Mouse (Mus musculus): Measurements from ENCODE around the gene Popdc2.
A peak's percentile ranks its signal among the peaks of the same experiment; 100 is the strongest.

The Popdc2 gene

GRCm38 (mm10) chr16:38378591-38378990, 16.6 kb downstream of the Popdc2 start:
- DNase-seq = no peak

DNA sequence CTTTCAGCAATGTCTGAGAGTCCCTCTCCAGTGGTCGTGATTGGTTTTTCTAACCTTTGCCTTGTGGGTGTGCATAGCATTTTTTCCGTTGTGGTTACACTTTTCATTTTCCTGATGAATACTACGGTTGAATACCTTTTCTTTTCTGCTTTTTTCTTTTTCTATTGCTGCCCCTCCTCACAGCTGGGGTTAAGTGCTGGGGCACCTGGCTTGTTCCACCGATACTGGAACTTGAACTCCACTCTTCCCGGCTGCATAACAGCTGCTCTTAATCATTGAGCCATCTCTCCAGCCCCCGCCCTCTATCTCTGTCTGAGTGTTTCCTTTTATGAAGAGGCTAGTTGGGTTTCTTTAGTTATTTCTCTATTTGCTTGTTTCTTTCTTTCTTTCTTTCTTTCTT, 17.1 kb downstream of the Popdc2 start:
- DNase-seq = no peak

- no peak for DNase-seq
Measured at GRCm38 (mm10) chr16:38379493-38379892, 17.5 kb downstream of the Popdc2 start.

- DNase-seq = no peak
Measured at GRCm38 (mm10) chr16:38379926-38380325, 17.9 kb downstream of the Popdc2 start.

DNA sequence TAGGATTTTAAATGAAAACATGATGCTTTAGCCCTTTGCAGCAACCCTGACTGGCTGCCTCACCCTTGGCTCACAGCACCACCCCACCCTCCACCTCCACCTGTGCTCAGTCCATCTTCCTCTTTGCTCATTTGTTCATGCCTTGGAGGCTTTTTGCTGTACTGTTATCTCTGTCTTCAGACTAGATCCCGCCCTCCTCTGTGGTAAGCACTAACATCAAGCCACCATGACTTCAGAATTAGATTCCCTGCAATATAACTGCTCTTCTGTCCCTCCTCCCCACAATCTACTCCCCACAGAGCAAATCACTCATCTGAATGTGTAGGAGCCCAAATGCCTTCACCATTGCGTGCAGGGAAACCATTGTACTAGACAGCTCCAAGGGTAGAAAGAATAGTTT, 21.7 kb downstream of the Popdc2 start:
- DNase-seq = no peak

DNA sequence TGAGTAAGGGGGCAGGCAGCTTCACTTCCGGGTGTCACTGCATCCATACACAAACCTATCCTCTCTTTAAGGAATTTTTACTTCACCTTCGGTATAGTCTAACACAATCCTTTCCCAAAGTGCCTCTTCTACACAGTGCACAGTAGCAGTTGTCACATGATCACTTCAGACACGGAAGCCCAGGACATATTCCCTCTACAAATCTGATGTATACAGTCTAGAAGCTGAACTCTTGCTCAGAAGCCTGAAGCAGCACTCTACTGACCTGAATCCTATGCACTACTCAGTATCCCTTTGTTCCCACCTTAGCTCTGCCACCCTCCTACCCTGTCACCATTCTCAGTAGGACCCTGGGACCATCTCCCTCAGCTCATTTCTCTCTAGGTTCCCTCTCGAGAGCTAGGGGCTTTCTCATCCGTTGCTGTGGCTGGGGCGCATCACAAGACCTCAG, 23.2 kb downstream of the Popdc2 start:
- no peak for DNase-seq

- DNase-seq = no peak
Measured at GRCm38 (mm10) chr16:38385700-38386099, 23.7 kb downstream of the Popdc2 start.

DNA sequence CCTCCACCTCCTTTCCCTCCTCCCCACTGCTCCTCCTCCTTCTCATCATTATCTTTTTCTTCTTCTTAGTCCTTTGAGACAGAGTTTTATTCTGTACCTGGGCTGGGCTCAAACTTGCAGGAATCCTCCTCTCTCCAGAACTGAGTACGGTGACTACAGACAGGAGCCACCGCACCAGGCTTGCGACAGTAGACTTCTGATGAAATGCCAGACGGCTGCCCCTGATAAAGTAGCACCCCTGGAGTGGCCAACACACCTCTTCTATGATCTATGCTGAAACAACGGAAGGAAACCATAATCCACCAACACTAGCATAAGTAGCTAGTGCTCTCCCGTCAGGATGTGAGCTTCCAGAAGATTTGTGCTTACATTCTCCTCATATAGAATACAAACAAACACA, 25.4 kb downstream of the Popdc2 start:
- no peak for DNase-seq

DNA sequence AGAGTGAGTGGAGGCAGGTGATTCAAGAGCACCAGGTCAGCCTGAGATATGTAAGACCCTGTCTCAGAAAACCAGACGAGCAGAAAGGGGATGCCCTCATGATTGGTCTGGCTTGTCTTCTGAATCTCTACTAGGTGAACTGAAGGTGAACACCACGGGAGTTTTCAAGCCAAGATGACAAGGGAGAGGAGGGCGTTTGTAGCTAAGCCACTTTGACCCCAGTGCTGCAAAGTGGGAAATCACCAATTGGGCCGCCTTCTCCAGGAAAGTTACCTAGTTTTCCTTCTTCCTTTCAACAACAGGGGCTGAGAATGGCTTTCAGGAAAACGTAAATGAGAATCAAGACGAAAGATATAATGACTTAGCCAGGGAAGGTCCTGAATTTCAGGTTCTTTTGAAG, 26.7 kb downstream of the Popdc2 start:
- DNase-seq = no peak

GRCm38 (mm10) chr16:38389284-38389893, 27.4 kb downstream of the Popdc2 start:
- DNase-seq = no peak

DNA sequence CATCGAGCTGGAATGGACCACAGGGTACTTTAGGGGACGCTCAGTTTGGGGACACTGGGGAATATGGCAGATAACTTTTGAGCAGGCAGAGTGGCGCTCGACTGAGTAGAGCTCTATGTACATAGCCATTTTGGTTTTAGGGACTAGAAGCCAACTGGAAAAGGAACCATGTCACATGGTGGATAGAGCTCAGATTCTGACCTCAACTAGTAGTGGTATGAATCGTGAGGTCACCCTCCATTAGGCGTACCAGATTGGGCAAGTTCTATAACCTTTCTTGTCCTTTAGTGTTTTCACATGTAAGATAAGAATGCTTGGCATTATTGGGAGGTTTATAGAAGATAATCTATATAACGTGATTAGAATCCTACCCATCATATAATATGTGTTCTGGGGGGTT, 28.3 kb downstream of the Popdc2 start:
- DNase-seq = no peak

DNA sequence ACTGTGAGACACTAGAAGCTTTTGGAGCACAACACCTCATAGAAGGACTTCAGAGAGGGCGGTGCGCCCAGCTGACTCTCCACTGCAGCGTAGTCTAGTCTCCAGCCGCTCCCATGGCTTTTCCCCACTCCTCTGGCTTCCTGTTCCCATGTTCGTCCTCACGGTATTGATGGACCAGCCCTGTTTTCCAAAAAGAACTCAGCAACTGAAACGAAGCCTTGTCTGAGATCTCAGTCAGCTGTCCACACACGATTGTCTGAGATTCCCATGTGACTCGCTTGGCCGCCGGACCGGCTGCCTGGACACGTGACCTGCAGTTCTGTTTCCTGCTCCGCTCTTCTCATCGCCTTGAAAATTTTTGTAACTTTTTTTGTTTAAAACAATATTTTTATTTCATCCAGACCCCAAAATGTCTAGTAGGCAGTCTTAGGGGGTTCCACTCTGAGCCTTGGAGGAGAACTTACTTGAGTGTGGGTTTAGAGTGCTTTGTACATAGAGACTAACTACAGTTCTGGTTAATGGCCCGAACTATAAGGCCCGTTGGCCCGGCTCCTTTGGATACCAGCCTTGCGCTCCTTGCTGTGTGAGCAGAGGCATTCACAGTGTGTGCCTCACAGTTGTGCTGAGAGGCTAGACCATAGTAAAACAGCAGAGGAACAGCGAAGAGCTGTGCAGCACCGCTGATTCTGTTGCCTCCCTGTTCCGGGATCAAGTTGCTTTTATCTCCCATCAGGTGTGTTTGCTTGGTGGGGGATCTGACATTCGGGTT, 30.3 kb downstream of the Popdc2 start:
- DNase-seq = peak; percentile 53

DNA sequence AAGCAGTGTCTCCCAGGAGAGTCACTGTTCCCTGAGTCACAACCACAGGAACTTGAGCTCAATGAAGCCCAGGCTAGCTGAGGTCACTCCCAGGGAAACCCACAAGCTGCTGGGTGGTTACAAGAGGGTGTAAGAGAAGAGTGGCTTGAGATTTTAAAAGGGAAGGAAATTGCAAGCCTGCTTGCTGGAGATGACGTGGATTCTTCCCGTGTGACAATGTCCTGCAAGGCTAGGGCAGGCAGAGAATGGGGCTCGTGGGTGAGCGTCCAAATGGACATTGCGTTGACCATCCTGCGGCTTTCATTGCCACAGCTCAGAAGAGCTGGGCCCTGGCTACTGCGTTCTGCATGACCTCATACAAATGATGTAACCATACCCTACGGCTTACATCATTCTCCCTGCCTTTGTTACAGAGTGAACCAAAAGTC, 32.2 kb downstream of the Popdc2 start:
- DNase-seq = no peak

- no peak for DNase-seq
Measured at GRCm38 (mm10) chr16:38395060-38395730, 33.2 kb downstream of the Popdc2 start.

GRCm38 (mm10) chr16:38396155-38396554, 34.1 kb downstream of the Popdc2 start:
- peak; percentile 48 for DNase-seq

DNA sequence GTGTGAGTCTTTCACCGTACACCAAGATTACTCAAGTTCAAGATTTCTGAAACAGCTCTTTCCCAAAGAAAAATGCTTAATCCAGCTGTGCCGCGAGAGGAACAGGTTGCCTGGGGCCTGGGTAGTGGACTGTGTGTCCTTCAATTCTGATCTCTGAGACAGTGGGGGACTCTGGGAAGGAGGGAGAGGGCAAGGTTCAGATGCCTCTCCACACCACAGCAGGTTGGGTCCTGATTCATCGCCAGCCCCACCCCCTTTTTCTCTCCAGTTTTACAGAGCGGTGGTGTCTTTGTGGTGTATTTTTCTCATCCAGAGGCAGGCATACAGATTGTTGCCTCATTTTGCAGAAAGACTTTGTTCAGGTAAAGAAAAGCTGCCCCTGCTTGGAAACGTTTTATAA, 36.3 kb downstream of the Popdc2 start:
- DNase-seq = peak; percentile 86

DNA sequence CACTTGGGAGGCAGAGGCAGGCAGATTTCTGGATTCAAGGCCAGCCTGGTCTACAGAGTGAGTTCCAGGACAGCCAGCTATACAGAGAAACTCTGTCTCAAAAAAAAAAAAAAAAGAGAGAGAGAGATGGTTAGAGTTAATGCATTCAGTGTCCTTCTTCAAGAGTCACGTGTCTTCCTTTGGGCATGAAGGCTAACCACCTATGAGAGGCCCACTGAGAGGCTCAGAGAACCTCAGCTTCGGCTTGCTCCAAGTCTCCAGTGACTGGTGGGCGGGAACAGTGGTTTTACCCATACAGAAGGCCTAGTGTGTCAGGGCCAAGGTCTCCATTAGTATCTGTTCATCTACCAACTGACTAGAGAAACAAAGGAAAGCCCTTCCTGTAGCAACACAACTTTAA, 37.1 kb downstream of the Popdc2 start:
- no peak for DNase-seq

GRCm38 (mm10) chr16:38399531-38400231, 37.7 kb downstream of the Popdc2 start:
- peak; percentile 69 for DNase-seq

GRCm38 (mm10) chr16:38400311-38400960, 38.4 kb downstream of the Popdc2 start:
- no peak for DNase-seq

DNA sequence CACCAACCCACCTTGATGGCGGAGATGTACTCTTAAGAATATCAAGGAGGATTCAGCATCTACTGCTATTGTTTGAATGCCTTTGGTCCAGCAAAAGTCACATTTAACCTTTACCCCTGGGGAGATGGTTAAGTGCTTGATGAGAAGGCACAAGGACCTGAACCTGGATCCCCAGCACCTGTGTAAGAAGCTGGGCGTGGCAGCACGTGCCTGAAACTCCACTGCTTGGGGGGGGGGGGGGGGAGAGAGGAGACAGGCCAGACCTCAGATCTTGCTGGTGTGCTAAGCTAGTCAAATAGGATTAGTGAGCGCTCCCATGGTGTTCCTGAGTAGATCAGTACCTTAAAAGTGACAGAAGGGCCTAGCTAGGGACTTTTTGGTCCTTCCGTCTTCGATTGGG, 39.5 kb downstream of the Popdc2 start:
- DNase-seq = no peak

- DNase-seq = no peak
Measured at GRCm38 (mm10) chr16:38403639-38404038, 41.6 kb downstream of the Popdc2 start.

DNA sequence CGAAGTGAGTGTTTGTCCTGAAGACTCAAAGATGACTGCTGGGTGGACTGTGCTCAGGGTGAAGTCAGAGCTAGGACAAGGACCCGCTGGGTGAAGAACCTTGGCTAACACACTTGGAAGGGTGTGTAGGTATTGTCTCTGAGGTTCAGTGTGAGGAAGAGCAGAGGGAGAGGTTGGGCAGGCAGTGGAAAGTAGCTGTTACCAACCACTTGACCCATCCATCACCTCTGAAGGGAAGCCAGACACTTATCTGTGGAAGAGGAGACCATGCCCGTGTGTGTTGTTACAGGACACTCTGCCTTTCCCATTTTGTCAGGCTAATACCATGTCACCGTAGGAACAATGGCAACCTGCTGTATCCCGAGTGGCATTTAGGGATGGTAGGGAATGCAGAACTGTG, 44.3 kb downstream of the Popdc2 start:
- no peak for DNase-seq

GRCm38 (mm10) chr16:38406708-38407107, 44.7 kb downstream of the Popdc2 start:
- no peak for DNase-seq
